Comparison of ENCODE assay signal across 11 mouse cellular contexts in the genomic region with DNA sequence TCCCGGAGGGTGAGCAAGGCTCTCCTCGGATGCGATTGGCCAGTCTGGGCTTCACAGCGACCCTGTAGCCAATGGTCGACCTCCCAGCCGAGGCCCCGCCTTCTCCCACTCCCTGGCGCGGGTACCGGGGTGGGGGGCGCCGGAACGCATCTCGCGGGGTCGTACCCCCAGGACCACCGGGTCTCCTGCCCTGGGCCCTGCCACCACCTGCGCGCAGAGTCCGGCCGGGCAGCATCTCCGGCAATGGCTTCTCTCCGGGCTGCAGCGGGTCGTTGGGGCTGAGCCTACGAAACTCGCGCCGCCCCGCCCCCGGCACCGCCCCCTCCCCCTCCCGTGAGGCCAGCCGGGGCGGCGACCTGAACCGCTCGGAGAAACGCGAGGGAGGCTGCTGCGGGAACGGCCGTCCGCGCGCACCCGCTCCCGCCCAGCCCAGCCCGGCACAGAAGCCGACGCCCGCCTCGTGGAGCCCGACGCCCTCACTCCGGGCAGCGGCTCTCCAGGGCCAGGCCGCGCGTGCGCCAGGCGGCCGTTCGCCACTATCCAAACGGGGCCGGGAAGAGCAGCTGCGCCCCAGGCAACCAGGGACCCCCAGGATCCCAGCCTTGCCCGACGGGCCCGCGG. TPM values are rescaled to one million over a fixed set of nuclear protein-coding genes. Genes with fewer than 3 reads are reported as not detected.
DNase-seq lines count a peak whose midpoint lies in the region; TF ChIP-seq lines count a peak whose summit lies in the region.
"Had no signal": no experiment of that assay in that cellular context is flagged by ENCODE, and none has a peak within 500 bp of the region (broad histone marks: within the 10 kb centered on the region; RNA-seq: fewer than 3 reads in every experiment).

A gene (plus strand): TSS at position 618 of the 621 bp plus-strand sequence.

- H3K36me3 ChIP-seq in midbrain, embryonic 10.5 days = no peaks in the 10 kb centered on the region

- intact Hi-C loops in left cerebral cortex, postnatal 36 days (cut with DNase I) = no loop called here

- H3K4me3 ChIP-seq in cerebellum, adult 2 months (replicated peaks; ENCODE audit: insufficient read depth, low read depth, low read length) = no peak within 1 kb of the TSS
- H3K4me3 ChIP-seq in midbrain, embryonic 10.5 days = peak within 1 kb of the TSS; percentile 65

- peaks cover 12% of the 10 kb centered on the region; the same call in 1 of the 2 replicates for H3K27me3 ChIP-seq in cerebellum, adult 2 months (ENCODE audit: control insufficient read depth, insufficient read depth, low read length)
- peaks cover 100% of the 10 kb centered on the region for H3K27me3 ChIP-seq in midbrain, embryonic 10.5 days (ENCODE audit: low read depth, poor library complexity, severe bottlenecking)

- under 1% methylated on average over 68 of the region's 71 CpGs for WGBS in cerebellum, adult 2 months
- WGBS in midbrain, embryonic 10.5 days = under 1% methylated on average over 70 of the region's 71 CpGs

- no peak within 1 kb of the TSS for H3K27ac ChIP-seq in cerebellum, adult 2 months (ENCODE audit: insufficient read depth, low read length)
- H3K27ac ChIP-seq in midbrain, embryonic 10.5 days (replicated peaks) = peak within 1 kb of the TSS; percentile 38; the same call in 1 of the 2 replicates

- DNase-seq in cerebellum, postnatal 10 days = peak; percentile 62 to 73
- DNase-seq in cerebellum, adult 2 months = no peak
- peak; percentile 82 for DNase-seq in ES-CJ7 (ENCODE audit: low read depth, low spot score)
- DNase-seq in heart, postnatal 4 days = peak; percentile 28
- DNase-seq in midbrain, embryonic 10.5 days (ENCODE audit: low spot score) = peak; percentile 86
- no peak for DNase-seq in urinary bladder, postnatal 36 days (ENCODE audit: low spot score in 2 of 2)
- no peak for DNase-seq in layer of hippocampus, adult 11-12 months (ENCODE audit: low spot score)
- no peak for DNase-seq in left cerebral cortex, postnatal 36 days (ENCODE audit: low spot score in 2 of 2)

- H3K4me1 ChIP-seq in cerebellum, adult 2 months (ENCODE audit: control insufficient read depth, insufficient read depth, low read length) = no peaks in the 10 kb centered on the region
- peaks cover 32% of the 10 kb centered on the region for H3K4me1 ChIP-seq in midbrain, embryonic 10.5 days

- TF ChIP-seq POLR2A in cerebellum, adult 2 months (IDR thresholded peaks at IDR 0.05; ENCODE audit: borderline replicate concordance, insufficient read depth, low read length) = no peak

- no peaks in the 10 kb centered on the region for H3K9me3 ChIP-seq in midbrain, embryonic 10.5 days (replicated peaks)

- no peak for TF ChIP-seq CTCF in cerebellum, adult 2 months (IDR thresholded peaks at IDR 0.05; ENCODE audit: borderline replicate concordance, insufficient read depth, low read depth, low read length)

RNA-seq across cellular contexts. Expression of the gene that starts here (rescaled TPM):
- polyA plus RNA-seq in cerebellum, adult 2 months (2012; rRNA removed) = not detected in 2 replicates
- not detected for total RNA-seq in heart, postnatal 4 days (2021)
- polyA plus RNA-seq in midbrain, embryonic 10.5 days (2016; fragmentation: Nextera tagmentation; extraction: Ambion mirVana) = 0.14 and 0.99 TPM in 2 replicates
- total RNA-seq in left cerebral cortex, postnatal 36 days (2021) = not detected
- polyA plus RNA-seq: C2C12; cortical plate, adult 2 months; small intestine, adult 2 months had no signal

Comparison
In these comparisons a context has a peak if more than half of its experiments do, and no peak if none do; other contexts are left out.
1. DNase-seq: peak in cerebellum, postnatal 10 days (2 of 2) and ES-CJ7 (single experiment); none in cerebellum, adult 2 months (0 of 2), urinary bladder, postnatal 36 days (0 of 2), layer of hippocampus, adult 11-12 months (single experiment) and left cerebral cortex, postnatal 36 days (0 of 2).
2. Peak in DNase-seq in heart, postnatal 4 days; RNA of the gene not detected or under 1 TPM.
3. Peak in DNase-seq, H3K4me3 ChIP-seq and H3K27ac ChIP-seq in midbrain, embryonic 10.5 days; RNA of the gene not detected or under 1 TPM.